Mouse (Mus musculus) kidney, adult 2 months (tissue): ENCODE measurements around the gene Ndufv1. TPM values are rescaled to one million over a fixed set of nuclear protein-coding genes. Genes with fewer than 3 reads are reported as not detected.
"Not testable (repeated sequence)": the region's sequence is repeated elsewhere in the genome, so short reads cannot be mapped to it uniquely, and the experiment has no call there.

Experiments used
- DNase-seq: peaks from one replicate; pipeline ENCODE4 v3.0.0; 2021
- H3K27ac ChIP-seq: fragments of 200-500 bp; 2 replicates; pipeline ENCODE4 v1.5.1; 2012; ENCODE audit warnings: low read depth, low read length, control low read depth, inconsistent platforms; ENCODE audit not compliant: insufficient read depth
- H3K27me3 ChIP-seq: fragments of 200-500 bp; replicated peaks from 2 replicates; pipeline ENCODE4 v1.6.1; 2012; ENCODE audit warnings: mild to moderate bottlenecking, moderate library complexity, low read length, inconsistent platforms; ENCODE audit not compliant: control insufficient read depth, insufficient read depth
- H3K36me3 ChIP-seq: fragments of 200-500 bp; 2 replicates; pipeline ENCODE4 v1.6.1; 2012; ENCODE audit warnings: mild to moderate bottlenecking, moderate library complexity, low read length, inconsistent platforms; ENCODE audit not compliant: control insufficient read depth, insufficient read depth
- H3K4me1 ChIP-seq: fragments of 200-500 bp; 2 replicates; pipeline ENCODE4 v1.6.1; 2011; ENCODE audit warnings: low read length; ENCODE audit not compliant: control insufficient read depth, insufficient read depth
- H3K4me3 ChIP-seq: fragments of 200-500 bp; 2 replicates; pipeline ENCODE4 v1.5.1; 2011; ENCODE audit warnings: mild to moderate bottlenecking, low read depth, low read length, control low read depth; ENCODE audit not compliant: insufficient read depth
- CTCF ChIP-seq: fragments of 200-500 bp; conservative IDR thresholded peaks from 2 replicates; pipeline ENCODE4 v1.5.1; 2011; ENCODE audit warnings: low read depth, mild to moderate bottlenecking, control low read depth, low read length, moderate library complexity, mixed read lengths; ENCODE audit not compliant: insufficient read depth, insufficient read length
- POLR2A ChIP-seq: fragments of 200-500 bp; IDR thresholded peaks from one replicate; pipeline ENCODE4 v1.6.1; 2011; ENCODE audit warnings: low read depth, low read length, control low read depth
- WGBS: fragments of 180-500 bp; shearing (Covaris S2); methylation state at CpG from one replicate; pipeline ENCODE4 v1.1.7; 2018; 5-methylcytosine and 5-hydroxymethylcytosine counted together
- polyA plus RNA-seq: library from polyadenylated mRNA; depleted of rRNA; stranded (reverse); fragments of >200 nt; gene quantifications from 2 replicates; pipeline ENCODE4 v1.2.3, GENCODE M21; 2012

The Ndufv1 gene
- polyA plus RNA-seq, 1 experiment: 532 TPM

GRCm38 (mm10) chr19:3975866-3976265 is 36.7 kb downstream of the Ndufv1 start:
- no peak for TF ChIP-seq POLR2A
- no peak for TF ChIP-seq CTCF
- no peaks in the 10 kb centered on the region; the same call in 1 of the 2 replicates for H3K4me1 ChIP-seq
- H3K27ac ChIP-seq: no peak overlapping the region
- no peak for DNase-seq
- H3K27me3 ChIP-seq: no peaks in the 10 kb centered on the region
- H3K4me3 ChIP-seq: no peak overlapping the region
- H3K36me3 ChIP-seq: no peaks in the 10 kb centered on the region
- WGBS: 87% methylated on average over 2 of the region's 2 CpGs

DNA sequence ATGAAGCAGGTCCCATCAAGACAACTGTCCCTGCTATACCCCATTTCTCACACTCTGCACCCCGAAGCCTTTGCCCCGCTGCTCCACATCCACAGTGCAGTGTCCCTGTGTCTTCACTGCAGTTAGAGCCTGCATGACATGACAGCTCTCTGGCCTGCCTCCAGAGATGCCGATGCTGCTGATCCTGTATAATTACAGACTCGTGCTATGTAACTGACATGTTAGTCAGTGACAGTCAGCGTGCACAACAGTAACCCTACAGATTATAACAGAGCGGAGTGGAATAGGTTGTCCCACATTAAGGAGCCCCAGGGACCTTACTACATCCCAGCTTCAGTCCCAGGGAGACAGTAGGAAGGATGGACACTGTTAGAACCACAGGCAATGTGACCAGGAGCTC is 38.0 kb downstream of the Ndufv1 start:
- not testable (repeated sequence) for H3K4me1 ChIP-seq, H3K4me3 ChIP-seq, H3K36me3 ChIP-seq, H3K27me3 ChIP-seq, DNase-seq, H3K27ac ChIP-seq
- WGBS: 86% methylated on average over 6 of the region's 6 CpGs

DNA sequence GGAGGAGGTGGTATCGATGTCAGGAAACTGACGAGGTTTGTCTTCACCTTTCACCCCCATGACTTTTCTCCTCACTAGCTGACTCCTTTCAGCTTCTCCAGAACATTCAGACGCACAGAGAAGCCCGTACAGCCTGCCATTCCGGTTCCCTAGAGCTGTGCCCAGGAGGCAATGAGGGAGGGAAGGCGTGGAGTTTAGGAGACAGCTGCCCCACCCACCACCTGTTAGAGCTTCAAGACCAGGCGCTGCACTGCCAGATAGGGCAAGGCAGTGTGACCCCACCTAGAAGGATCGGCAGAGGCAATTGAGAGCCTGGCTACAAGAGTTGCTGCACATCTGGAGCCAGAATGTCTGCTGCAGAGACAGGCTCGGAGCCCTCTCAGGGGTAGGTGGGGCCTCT is 40.4 kb downstream of the Ndufv1 start, which contains the start of gene Aldh3b2:
TSS of gene Aldh3b2 (plus strand) at position 100 of the 400 bp plus-strand sequence.
- H3K27ac ChIP-seq: no peak within 1 kb of the TSS
- TF ChIP-seq CTCF (no peak), POLR2A (no peak)
- no peaks in the 10 kb centered on the region for H3K4me1 ChIP-seq
- H3K4me3 ChIP-seq: no peak within 1 kb of the TSS
- no peaks in the 10 kb centered on the region for H3K36me3 ChIP-seq
- no peaks in the 10 kb centered on the region for H3K27me3 ChIP-seq
- no peak for DNase-seq
- WGBS: 51% methylated on average over 9 of the region's 9 CpGs

GRCm38 (mm10) chr19:3967258-3967657 is 45.3 kb downstream of the Ndufv1 start:
- Histone ChIP-seq H3K36me3 (no peaks in the 10 kb centered on the region), H3K4me3 (no peak overlapping the region), H3K27ac (no peak overlapping the region), H3K27me3 (no peaks in the 10 kb centered on the region), H3K4me1 (no peaks in the 10 kb centered on the region)
- no peak for TF ChIP-seq POLR2A
- TF ChIP-seq CTCF: no peak
- DNase-seq: no peak
- WGBS: 82% methylated on average over 3 of the region's 3 CpGs

- Histone ChIP-seq H3K27me3 (no peaks in the 10 kb centered on the region), H3K4me3 (no peak overlapping the region), H3K4me1 (no peaks in the 10 kb centered on the region), H3K36me3 (no peaks in the 10 kb centered on the region), H3K27ac (no peak overlapping the region)
- 74% methylated on average over 11 of the region's 11 CpGs for WGBS
- TF ChIP-seq POLR2A (no peak), CTCF (no peak)
- DNase-seq: no peak
Measured at GRCm38 (mm10) chr19:3966330-3967075, 46.1 kb downstream of the Ndufv1 start.

DNA sequence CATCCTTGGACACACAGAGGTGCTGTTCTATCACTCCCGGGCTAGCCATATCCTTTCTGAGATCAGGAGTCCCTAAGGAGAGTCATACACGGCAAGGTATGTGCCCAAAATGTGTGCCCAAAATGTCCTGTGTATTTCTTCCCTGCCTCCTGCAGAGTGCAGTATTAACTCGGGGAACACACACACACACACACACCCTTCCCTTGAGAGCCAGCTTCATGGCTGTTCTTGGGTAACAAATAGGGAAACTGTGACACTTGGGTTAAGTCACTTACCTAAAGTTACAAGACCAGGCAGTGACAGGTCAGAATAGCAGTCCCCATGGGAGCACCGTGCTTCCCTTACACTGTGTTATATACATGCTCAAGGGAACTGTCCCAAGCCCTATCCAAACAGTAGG is 48.6 kb downstream of the Ndufv1 start:
- no peak for DNase-seq

GRCm38 (mm10) chr19:3962469-3962868 is 50.1 kb downstream of the Ndufv1 start:
- no peak for DNase-seq
- WGBS: 37% methylated on average over 2 of the region's 2 CpGs
- TF ChIP-seq CTCF: peak; percentile 23; the same call in 1 of the 2 replicates
- no peak for TF ChIP-seq POLR2A

More for the DNA sequence above, 48.6 kb downstream of the Ndufv1 start:
- Histone ChIP-seq H3K27me3 (no peaks in the 10 kb centered on the region), H3K4me3 (no peak overlapping the region), H3K27ac (no peak overlapping the region), H3K36me3 (no peaks in the 10 kb centered on the region), H3K4me1 (no peaks in the 10 kb centered on the region)
- TF ChIP-seq CTCF (peak; percentile 25; the same call in 1 of the 2 replicates), POLR2A (no peak)
- 68% methylated on average over 4 of the region's 4 CpGs for WGBS

GRCm38 (mm10) chr19:3961805-3962204 is 50.8 kb downstream of the Ndufv1 start:
- WGBS: 95% methylated on average over 6 of the region's 6 CpGs
- H3K4me1 ChIP-seq, H3K27me3 ChIP-seq, DNase-seq, H3K36me3 ChIP-seq, H3K27ac ChIP-seq, H3K4me3 ChIP-seq: not testable (repeated sequence)

More at GRCm38 (mm10) chr19:3962469-3962868, 50.1 kb downstream of the Ndufv1 start:
- Histone ChIP-seq H3K27me3 (no peaks in the 10 kb centered on the region), H3K27ac (no peak overlapping the region), H3K4me3 (no peak overlapping the region), H3K4me1 (peaks cover 6% of the 10 kb centered on the region), H3K36me3 (no peaks in the 10 kb centered on the region)
